Mouse (Mus musculus): ENCODE measurements at regions not wholly inside any gene's neighbourhood (a gene's known extent, or its start where the extent isn't known, plus 50 kb on each side); places are given as distances from the start of the nearest gene placed in this dataset.
"Not testable (repeated sequence)": the region's sequence is repeated elsewhere in the genome, so short reads cannot be mapped to it uniquely, and the experiment has no call there.

GRCm38 (mm10) chr12:92915776-92916175 lies 1066.8 kb upstream of the Sel1l start:
- Histone ChIP-seq H3K9ac (replicated peaks) (no peak overlapping the region), H3K9me3 (ENCODE audit: low read length) (no peaks in the 10 kb centered on the region), H3K27ac (ENCODE audit: low read depth) (no peak overlapping the region), H3K36me3 (replicated peaks; ENCODE audit: insufficient read depth, low read length) (no peaks in the 10 kb centered on the region), H3K4me1 (ENCODE audit: insufficient read depth) (no peaks in the 10 kb centered on the region), H3K27me3 (ENCODE audit: insufficient read depth, low read length) (no peaks in the 10 kb centered on the region), H3K4me2 (ENCODE audit: low read depth, low read length) (no peak overlapping the region), H3K4me3 (ENCODE audit: low read depth, low read length) (no peak overlapping the region)
- ATAC-seq: no peak
- TF ChIP-seq EP300 (IDR thresholded peaks at IDR 0.05; ENCODE audit: low read depth): no peak
- no peak for TF ChIP-seq CTCF (IDR thresholded peaks at IDR 0.05; ENCODE audit: low read depth)
- no peak for DNase-seq

- Histone ChIP-seq H3K4me2 (ENCODE audit: low read depth, low read length) (no peak overlapping the region), H3K4me1 (ENCODE audit: insufficient read depth) (no peaks in the 10 kb centered on the region), H3K9me3 (ENCODE audit: low read length) (no peaks in the 10 kb centered on the region), H3K4me3 (ENCODE audit: low read depth, low read length) (no peak overlapping the region), H3K27me3 (ENCODE audit: insufficient read depth, low read length) (no peaks in the 10 kb centered on the region), H3K9ac (replicated peaks) (no peak overlapping the region), H3K27ac (ENCODE audit: low read depth) (no peak overlapping the region), H3K36me3 (replicated peaks; ENCODE audit: insufficient read depth, low read length) (no peaks in the 10 kb centered on the region)
- DNase-seq: no peak
- no peak for ATAC-seq
- 71% methylated on average over 1 of the region's 1 CpGs for WGBS (ENCODE audit: insufficient replicate concordance)
- 0 out of 2 replicates have a peak, but pooled peaks have one; percentile 1 for TF ChIP-seq CTCF (IDR thresholded peaks at IDR 0.05; ENCODE audit: low read depth)
- TF ChIP-seq EP300 (IDR thresholded peaks at IDR 0.05; ENCODE audit: low read depth): no peak
These were observed 1066.2 kb upstream of the Sel1l start for GRCm38 (mm10) chr12:92915203-92915602.

- no peaks in the 10 kb centered on the region for H3K9me3 ChIP-seq (ENCODE audit: low read length)
- no peak overlapping the region for H3K27ac ChIP-seq (ENCODE audit: low read depth)
- H3K4me1 ChIP-seq (ENCODE audit: insufficient read depth): no peaks in the 10 kb centered on the region
- no peak overlapping the region for H3K9ac ChIP-seq (replicated peaks)
- WGBS (ENCODE audit: insufficient replicate concordance): 73% methylated on average over 2 of the region's 2 CpGs
- no peaks in the 10 kb centered on the region for H3K27me3 ChIP-seq (ENCODE audit: insufficient read depth, low read length)
- H3K4me2 ChIP-seq (ENCODE audit: low read depth, low read length): no peak overlapping the region
- no peak for ATAC-seq
- H3K36me3 ChIP-seq (replicated peaks; ENCODE audit: insufficient read depth, low read length): no peaks in the 10 kb centered on the region
- DNase-seq: no peak
- no peak overlapping the region for H3K4me3 ChIP-seq (ENCODE audit: low read depth, low read length)
- TF ChIP-seq CTCF (IDR thresholded peaks at IDR 0.05; ENCODE audit: low read depth) (no peak), EP300 (IDR thresholded peaks at IDR 0.05; ENCODE audit: low read depth) (no peak)
These were observed 1055.4 kb upstream of the Sel1l start for GRCm38 (mm10) chr12:92904382-92904781.

- Histone ChIP-seq H3K27me3 (ENCODE audit: insufficient read depth, low read length) (no peaks in the 10 kb centered on the region), H3K9me3 (ENCODE audit: low read length) (peaks cover 5% of the 10 kb centered on the region; the same call in 1 of the 2 replicates), H3K4me2 (ENCODE audit: low read depth, low read length) (no peak overlapping the region), H3K4me3 (ENCODE audit: low read depth, low read length) (no peak overlapping the region), H3K27ac (ENCODE audit: low read depth) (0 out of 2 replicates have a peak overlapping the region, but pooled peaks have one; percentile 39), H3K9ac (replicated peaks) (no peak overlapping the region), H3K36me3 (replicated peaks; ENCODE audit: insufficient read depth, low read length) (no peaks in the 10 kb centered on the region), H3K4me1 (ENCODE audit: insufficient read depth) (no peaks in the 10 kb centered on the region)
- WGBS (ENCODE audit: insufficient replicate concordance): 36% methylated on average over 4 of the region's 9 CpGs
- TF ChIP-seq EP300 (IDR thresholded peaks at IDR 0.05; ENCODE audit: low read depth) (no peak), CTCF (IDR thresholded peaks at IDR 0.05; ENCODE audit: low read depth) (no peak)
- ATAC-seq: no peak
- DNase-seq: no peak
These were observed 1043.4 kb upstream of the Sel1l start for GRCm38 (mm10) chr12:92892315-92892714.

- not testable (repeated sequence) for H3K36me3 ChIP-seq (replicated peaks; ENCODE audit: insufficient read depth, low read length); H3K4me3 ChIP-seq (ENCODE audit: low read depth, low read length); H3K4me2 ChIP-seq (ENCODE audit: low read depth, low read length); H3K27me3 ChIP-seq (ENCODE audit: insufficient read depth, low read length); DNase-seq; ATAC-seq; H3K4me1 ChIP-seq (ENCODE audit: insufficient read depth); H3K27ac ChIP-seq (ENCODE audit: low read depth); H3K9me3 ChIP-seq (ENCODE audit: low read length); H3K9ac ChIP-seq (replicated peaks)
- WGBS (ENCODE audit: insufficient replicate concordance): no CpG with 5 or more reads among the region's 8 CpGs
These were observed 1042.7 kb upstream of the Sel1l start for GRCm38 (mm10) chr12:92891663-92892062.

- H3K9ac ChIP-seq (replicated peaks); H3K4me1 ChIP-seq (ENCODE audit: insufficient read depth); H3K4me3 ChIP-seq (ENCODE audit: low read depth, low read length); ATAC-seq; H3K4me2 ChIP-seq (ENCODE audit: low read depth, low read length); DNase-seq; H3K27ac ChIP-seq (ENCODE audit: low read depth); H3K36me3 ChIP-seq (replicated peaks; ENCODE audit: insufficient read depth, low read length); H3K9me3 ChIP-seq (ENCODE audit: low read length); H3K27me3 ChIP-seq (ENCODE audit: insufficient read depth, low read length): not testable (repeated sequence)
- WGBS (ENCODE audit: insufficient replicate concordance): 73% methylated on average over 3 of the region's 9 CpGs
These were observed 1042.2 kb upstream of the Sel1l start for GRCm38 (mm10) chr12:92891126-92891525.

GRCm38 (mm10) chr12:92887747-92888146 lies 1038.8 kb upstream of the Sel1l start:
- no peak overlapping the region for H3K4me3 ChIP-seq (ENCODE audit: low read depth, low read length)
- H3K27me3 ChIP-seq (ENCODE audit: insufficient read depth, low read length): no peaks in the 10 kb centered on the region
- DNase-seq (no peak), ATAC-seq (no peak)
- H3K4me2 ChIP-seq (ENCODE audit: low read depth, low read length): no peak overlapping the region
- TF ChIP-seq CTCF (IDR thresholded peaks at IDR 0.05; ENCODE audit: low read depth): no peak
- no peak for TF ChIP-seq EP300 (IDR thresholded peaks at IDR 0.05; ENCODE audit: low read depth)
- peaks cover 8% of the 10 kb centered on the region for H3K9me3 ChIP-seq (ENCODE audit: low read length)
- H3K9ac ChIP-seq (replicated peaks): no peak overlapping the region
- H3K36me3 ChIP-seq (replicated peaks; ENCODE audit: insufficient read depth, low read length): no peaks in the 10 kb centered on the region
- no peak overlapping the region for H3K27ac ChIP-seq (ENCODE audit: low read depth)
- 79% methylated on average over 3 of the region's 3 CpGs for WGBS (ENCODE audit: insufficient replicate concordance)
- H3K4me1 ChIP-seq (ENCODE audit: insufficient read depth): no peaks in the 10 kb centered on the region

- H3K27ac ChIP-seq (ENCODE audit: low read depth); H3K36me3 ChIP-seq (replicated peaks; ENCODE audit: insufficient read depth, low read length); H3K4me3 ChIP-seq (ENCODE audit: low read depth, low read length); DNase-seq; H3K9ac ChIP-seq (replicated peaks); H3K4me2 ChIP-seq (ENCODE audit: low read depth, low read length); ATAC-seq; H3K4me1 ChIP-seq (ENCODE audit: insufficient read depth); H3K27me3 ChIP-seq (ENCODE audit: insufficient read depth, low read length); H3K9me3 ChIP-seq (ENCODE audit: low read length): not testable (repeated sequence)
- WGBS (ENCODE audit: insufficient replicate concordance): 85% methylated on average over 20 of the region's 20 CpGs
These were observed 1037.6 kb upstream of the Sel1l start for GRCm38 (mm10) chr12:92886394-92887075.

GRCm38 (mm10) chr12:92884014-92884413 lies 1035.1 kb upstream of the Sel1l start:
- not testable (repeated sequence) for ATAC-seq; H3K4me2 ChIP-seq (ENCODE audit: low read depth, low read length)

More at GRCm38 (mm10) chr12:92884014-92884413, 1035.1 kb upstream of the Sel1l start:
- 85% methylated on average over 2 of the region's 2 CpGs for WGBS (ENCODE audit: insufficient replicate concordance)
- not testable (repeated sequence) for H3K27ac ChIP-seq (ENCODE audit: low read depth); H3K36me3 ChIP-seq (replicated peaks; ENCODE audit: insufficient read depth, low read length); H3K4me1 ChIP-seq (ENCODE audit: insufficient read depth); H3K9ac ChIP-seq (replicated peaks); H3K9me3 ChIP-seq (ENCODE audit: low read length); H3K4me3 ChIP-seq (ENCODE audit: low read depth, low read length); H3K27me3 ChIP-seq (ENCODE audit: insufficient read depth, low read length); DNase-seq

Data from liver, postnatal 0 days (tissue).